ENCODE assay signal across 8 mouse cellular contexts in the genomic region with DNA sequence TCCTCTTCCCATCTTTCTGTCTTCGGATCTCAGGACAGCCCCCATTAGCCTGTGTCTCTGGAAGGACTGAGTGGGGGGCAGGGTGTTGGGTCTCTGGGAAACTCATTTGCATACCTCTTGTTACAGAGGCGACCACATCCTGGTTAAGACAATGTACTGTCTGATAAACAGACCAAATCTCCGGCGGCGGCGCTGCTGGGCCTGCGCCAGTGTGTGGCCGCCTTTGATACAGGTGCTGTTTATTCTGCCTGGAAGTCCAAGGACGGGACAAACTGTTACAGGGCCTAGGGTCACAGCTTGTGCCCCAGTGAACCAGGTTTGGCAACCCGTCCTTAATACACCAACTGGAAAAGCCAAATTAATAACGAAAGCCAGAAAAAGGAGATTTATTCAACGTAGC. TPM values are rescaled to one million over a fixed set of nuclear protein-coding genes. Genes with fewer than 3 reads are reported as not detected.
DNase-seq lines count a peak whose midpoint lies in the region; ATAC-seq and TF ChIP-seq lines count a peak whose summit lies in the region.

No protein-coding gene starts in this region.

- H3K27ac ChIP-seq in ES-Bruce4 (ENCODE audit: insufficient read depth, low read length) = peak overlapping the region; percentile 58; the same call in 1 of the 2 replicates
- peak overlapping the region; percentile 24; the same call in 1 of the 2 replicates for H3K27ac ChIP-seq in forebrain, postnatal 0 days (ENCODE audit: low read depth, low read length)
- peak overlapping the region; percentile 22; the same call in 1 of the 2 replicates for H3K27ac ChIP-seq in hindbrain, embryonic 14.5 days
- H3K27ac ChIP-seq in midbrain, embryonic 15.5 days = peak overlapping the region; percentile 60

- peaks cover 2% of the 10 kb centered on the region for H3K4me1 ChIP-seq in ES-Bruce4 (ENCODE audit: control insufficient read depth, insufficient read depth, low read length)
- no peaks in the 10 kb centered on the region for H3K4me1 ChIP-seq in forebrain, postnatal 0 days (ENCODE audit: insufficient read depth)
- H3K4me1 ChIP-seq in hindbrain, embryonic 14.5 days (replicated peaks; ENCODE audit: control insufficient read depth, insufficient read depth, low read length) = no peaks in the 10 kb centered on the region; the same call in 1 of the 2 replicates
- H3K4me1 ChIP-seq in midbrain, embryonic 15.5 days = peaks cover 10% of the 10 kb centered on the region

- H3K4me2 ChIP-seq in forebrain, postnatal 0 days (ENCODE audit: low read depth) = peak overlapping the region; percentile 39
- peak overlapping the region; percentile 30 for H3K4me2 ChIP-seq in hindbrain, embryonic 14.5 days (replicated peaks)
- peak overlapping the region; percentile 31 for H3K4me2 ChIP-seq in midbrain, embryonic 15.5 days

- no peak overlapping the region for H3K4me3 ChIP-seq in ES-Bruce4 (ENCODE audit: low read depth, low read length)
- H3K4me3 ChIP-seq in forebrain, postnatal 0 days (ENCODE audit: low read depth, low read length) = no peak overlapping the region
- no peak overlapping the region for H3K4me3 ChIP-seq in hindbrain, embryonic 14.5 days (replicated peaks; ENCODE audit: low read length)
- no peak overlapping the region for H3K4me3 ChIP-seq in midbrain, embryonic 15.5 days

- no peaks in the 10 kb centered on the region for H3K27me3 ChIP-seq in ES-Bruce4 (ENCODE audit: control insufficient read depth, insufficient read depth, low read length, poor library complexity, severe bottlenecking)
- no peaks in the 10 kb centered on the region for H3K27me3 ChIP-seq in forebrain, postnatal 0 days (ENCODE audit: insufficient read depth, low read length)
- no peaks in the 10 kb centered on the region for H3K27me3 ChIP-seq in hindbrain, embryonic 14.5 days (ENCODE audit: control insufficient read depth, insufficient read depth, low read length)
- no peaks in the 10 kb centered on the region for H3K27me3 ChIP-seq in midbrain, embryonic 15.5 days (replicated peaks)

- H3K9ac ChIP-seq in ES-Bruce4 (ENCODE audit: low read depth, poor library complexity, severe bottlenecking) = no peak overlapping the region
- H3K9ac ChIP-seq in forebrain, postnatal 0 days = no peak overlapping the region
- 0 out of 2 replicates have a peak overlapping the region, but pooled peaks have one; percentile 12 for H3K9ac ChIP-seq in hindbrain, embryonic 14.5 days
- no peak overlapping the region for H3K9ac ChIP-seq in midbrain, embryonic 15.5 days

- no peak for TF ChIP-seq POLR2A in ES-Bruce4 (IDR thresholded peaks at IDR 0.05; ENCODE audit: insufficient read depth, low read length)

- TF ChIP-seq CTCF in ES-Bruce4 (IDR thresholded peaks at IDR 0.05; ENCODE audit: low read depth, low read length) = no peak
- TF ChIP-seq CTCF in forebrain, postnatal 0 days (IDR thresholded peaks at IDR 0.05; ENCODE audit: low read depth) = peak; percentile 34; the same call in 1 of the 2 replicates

- WGBS in forebrain, postnatal 0 days = 2% methylated on average over 12 of the region's 12 CpGs
- WGBS in hindbrain, embryonic 14.5 days = 3% methylated on average over 12 of the region's 12 CpGs
- WGBS in midbrain, embryonic 15.5 days = 3% methylated on average over 12 of the region's 12 CpGs

- 0 out of 2 replicates have a peak, but pooled peaks cover 7% of the 10 kb centered on the region for H3K9me3 ChIP-seq in ES-Bruce4 (replicated peaks; ENCODE audit: control insufficient read depth, insufficient read depth, low read length, poor library complexity, severe bottlenecking)
- no peaks in the 10 kb centered on the region for H3K9me3 ChIP-seq in forebrain, postnatal 0 days (ENCODE audit: low read length)
- no peaks in the 10 kb centered on the region for H3K9me3 ChIP-seq in hindbrain, embryonic 14.5 days (ENCODE audit: control insufficient read depth, low read length)
- H3K9me3 ChIP-seq in midbrain, embryonic 15.5 days = no peaks in the 10 kb centered on the region

- peak; percentile 98 for TF ChIP-seq EP300 in ES-Bruce4 (IDR thresholded peaks at IDR 0.05; ENCODE audit: insufficient read depth, low read depth, low read length)

- H3K36me3 ChIP-seq in ES-Bruce4 (ENCODE audit: control insufficient read depth, insufficient read depth, low read length, poor library complexity, severe bottlenecking) = no peaks in the 10 kb centered on the region
- no peaks in the 10 kb centered on the region for H3K36me3 ChIP-seq in forebrain, postnatal 0 days (ENCODE audit: insufficient read depth)
- H3K36me3 ChIP-seq in hindbrain, embryonic 14.5 days (replicated peaks; ENCODE audit: control insufficient read depth, insufficient read depth) = no peaks in the 10 kb centered on the region
- no peaks in the 10 kb centered on the region for H3K36me3 ChIP-seq in midbrain, embryonic 15.5 days (replicated peaks)

- peak; percentile 46 to 67 for DNase-seq in adrenal gland, postnatal 36 days
- DNase-seq in forebrain, postnatal 0 days = peak; percentile 52
- no peak for DNase-seq in hindbrain, embryonic 14.5 days (ENCODE audit: low spot score)
- peak; percentile 74 for DNase-seq in liver
- DNase-seq in thymus, postnatal 25 days = peak; percentile 50
- DNase-seq in right cerebral cortex, adult 2 months (ENCODE audit: low spot score in 2 of 2) = no peak

- peak; percentile 81 for ATAC-seq in forebrain, postnatal 0 days
- ATAC-seq in hindbrain, embryonic 14.5 days (ENCODE audit: low FRiP score) = peak; percentile 84
- ATAC-seq in midbrain, embryonic 15.5 days (replicated peaks) = peak; percentile 86

RNA-seq across cellular contexts. Expression of gene Gm5148, which starts 33.8 kb away (rescaled TPM):
- polyA plus RNA-seq in ES-Bruce4 (2011; ENCODE audit: insufficient read depth, insufficient read length, low read depth, missing spikeins) = 3.0 and 3.1 TPM in 2 replicates
- total RNA-seq in adrenal gland, postnatal 36 days (2021) = under 1 TPM in 1 of 2 experiments, not detected in 1; 0.36 TPM
- 4.9 TPM in 2 replicates for total RNA-seq in forebrain, postnatal 0 days (2014; rRNA removed)
- 9.9 and 11.9 TPM in 2 replicates for polyA plus RNA-seq in forebrain, postnatal 0 days (2015; fragmentation: Nextera tagmentation; extraction: Ambion mirVana)
- 13.3 and 17.0 TPM in 2 replicates for polyA plus RNA-seq in hindbrain, embryonic 14.5 days (2014; fragmentation: Nextera tagmentation; extraction: Ambion mirVana)
- polyA plus RNA-seq in midbrain, embryonic 15.5 days (2015; fragmentation: Nextera tagmentation; extraction: Ambion mirVana) = 12.4 and 15.4 TPM in 2 replicates

Comparison
In these comparisons a context has a peak if more than half of its experiments do, and no peak if none do; other contexts are left out.
1. DNase-seq: peak in adrenal gland, postnatal 36 days (2 of 2), forebrain, postnatal 0 days (single experiment), liver (single experiment) and thymus, postnatal 25 days (single experiment); none in hindbrain, embryonic 14.5 days (single experiment) and right cerebral cortex, adult 2 months (0 of 2).
2. Peak in every context shown above with its lines, with median percentiles within 50 percentile points of each other: H3K27ac ChIP-seq, ATAC-seq and H3K4me2 ChIP-seq.